Mouse (Mus musculus): ENCODE measurements around the gene Hs3st5. TPM values are rescaled to one million over a fixed set of nuclear protein-coding genes. Genes with fewer than 3 reads are reported as not detected.

Gene Hs3st5
- polyA plus RNA-seq, 1 experiment: 4.4 TPM

- H3K27ac ChIP-seq (ENCODE audit: insufficient read depth, low read length): no peak overlapping the region
- H3K4me3 ChIP-seq (ENCODE audit: insufficient read depth, low read length): no peak overlapping the region
- no peaks in the 10 kb centered on the region for H3K4me1 ChIP-seq (ENCODE audit: control insufficient read depth, insufficient read depth, low read length)
- TF ChIP-seq CTCF (IDR thresholded peaks at IDR 0.05; ENCODE audit: extremely low read depth, insufficient read depth, low read length): no peak
- no peak for TF ChIP-seq POLR2A (IDR thresholded peaks at IDR 0.05; ENCODE audit: extremely low read depth, insufficient read depth, low read length)
These were observed 268.3 kb downstream of the Hs3st5 start for GRCm38 (mm10) chr10:36774898-36775297.

DNA sequence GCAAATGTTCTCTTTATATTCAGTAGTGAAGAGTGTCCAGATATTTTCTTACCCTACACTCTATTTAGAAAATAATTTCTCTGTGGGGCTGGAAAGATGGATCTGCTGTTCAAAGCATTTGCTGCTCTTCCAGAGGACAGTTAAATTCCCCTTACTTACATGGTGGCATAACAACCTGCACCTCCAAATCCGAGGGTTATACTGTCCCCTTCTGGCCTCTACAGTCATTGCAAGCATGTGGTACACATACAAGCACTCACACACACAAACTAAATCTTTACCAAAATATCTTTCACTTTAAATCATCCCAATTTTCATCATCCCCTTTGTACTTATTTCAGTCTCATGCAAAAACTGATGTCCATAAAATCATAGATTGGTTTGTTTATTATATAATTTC, 275.0 kb downstream of the Hs3st5 start:
- TF ChIP-seq POLR2A (IDR thresholded peaks at IDR 0.05; ENCODE audit: extremely low read depth, insufficient read depth, low read length): no peak
- TF ChIP-seq CTCF (IDR thresholded peaks at IDR 0.05; ENCODE audit: extremely low read depth, insufficient read depth, low read length): no peak
- H3K4me3 ChIP-seq (ENCODE audit: insufficient read depth, low read length): no peak overlapping the region
- H3K4me1 ChIP-seq (ENCODE audit: control insufficient read depth, insufficient read depth, low read length): no peaks in the 10 kb centered on the region
- H3K27ac ChIP-seq (ENCODE audit: insufficient read depth, low read length): no peak overlapping the region

DNA sequence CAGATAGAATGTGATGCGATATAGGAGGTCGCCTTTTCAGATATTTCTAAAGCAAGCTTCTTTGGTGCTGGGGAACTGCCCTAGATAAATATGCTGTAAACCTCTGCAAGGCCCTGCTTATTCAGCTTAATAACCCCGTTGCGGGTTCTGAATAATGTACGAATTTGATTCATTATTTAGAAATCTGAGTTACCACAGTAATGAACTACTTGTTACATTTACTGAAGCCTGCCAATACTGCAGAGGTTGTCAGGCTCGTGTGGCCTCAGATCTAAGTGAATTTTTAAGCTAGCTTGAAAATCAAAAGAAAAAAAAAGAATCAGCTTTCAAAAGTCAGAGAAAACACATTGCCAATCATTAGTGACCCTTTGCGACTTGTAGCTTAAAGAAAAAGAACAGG, 280.4 kb downstream of the Hs3st5 start:
- Histone ChIP-seq H3K27ac (ENCODE audit: insufficient read depth, low read length) (no peak overlapping the region), H3K4me3 (ENCODE audit: insufficient read depth, low read length) (no peak overlapping the region), H3K4me1 (ENCODE audit: control insufficient read depth, insufficient read depth, low read length) (no peaks in the 10 kb centered on the region; the same call in 1 of the 2 replicates)
- TF ChIP-seq CTCF (IDR thresholded peaks at IDR 0.05; ENCODE audit: extremely low read depth, insufficient read depth, low read length) (no peak), POLR2A (IDR thresholded peaks at IDR 0.05; ENCODE audit: extremely low read depth, insufficient read depth, low read length) (no peak)

- Histone ChIP-seq H3K27ac (ENCODE audit: insufficient read depth, low read length) (no peak overlapping the region), H3K4me3 (ENCODE audit: insufficient read depth, low read length) (no peak overlapping the region), H3K4me1 (ENCODE audit: control insufficient read depth, insufficient read depth, low read length) (no peaks in the 10 kb centered on the region; the same call in 1 of the 2 replicates)
- TF ChIP-seq CTCF (IDR thresholded peaks at IDR 0.05; ENCODE audit: extremely low read depth, insufficient read depth, low read length): no peak
- no peak for TF ChIP-seq POLR2A (IDR thresholded peaks at IDR 0.05; ENCODE audit: extremely low read depth, insufficient read depth, low read length)
These were observed 285.2 kb downstream of the Hs3st5 start for GRCm38 (mm10) chr10:36791771-36792170.

DNA sequence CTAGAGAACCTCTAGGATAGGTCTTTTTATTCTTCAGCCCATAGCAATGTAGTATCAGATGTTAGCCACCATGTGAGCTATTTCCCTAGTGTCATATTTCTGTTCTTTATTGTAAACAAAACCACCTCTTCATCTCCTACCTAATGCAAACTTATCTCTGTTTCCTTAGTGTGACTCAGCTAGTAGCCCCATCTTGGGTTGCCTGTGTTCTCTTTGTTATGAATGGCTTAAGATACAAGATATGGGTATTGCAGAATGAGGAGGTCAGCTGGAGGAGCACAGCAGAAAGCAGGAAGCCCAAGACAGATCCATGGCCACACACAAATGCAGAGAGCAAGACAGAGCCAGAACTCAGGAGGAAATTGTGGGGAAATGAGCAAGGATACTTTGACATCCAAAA, 288.7 kb downstream of the Hs3st5 start:
- Histone ChIP-seq H3K4me1 (ENCODE audit: control insufficient read depth, insufficient read depth, low read length) (no peaks in the 10 kb centered on the region; the same call in 1 of the 2 replicates), H3K4me3 (ENCODE audit: insufficient read depth, low read length) (no peak overlapping the region), H3K27ac (ENCODE audit: insufficient read depth, low read length) (no peak overlapping the region)
- TF ChIP-seq POLR2A (IDR thresholded peaks at IDR 0.05; ENCODE audit: extremely low read depth, insufficient read depth, low read length) (no peak), CTCF (IDR thresholded peaks at IDR 0.05; ENCODE audit: extremely low read depth, insufficient read depth, low read length) (no peak)

DNA sequence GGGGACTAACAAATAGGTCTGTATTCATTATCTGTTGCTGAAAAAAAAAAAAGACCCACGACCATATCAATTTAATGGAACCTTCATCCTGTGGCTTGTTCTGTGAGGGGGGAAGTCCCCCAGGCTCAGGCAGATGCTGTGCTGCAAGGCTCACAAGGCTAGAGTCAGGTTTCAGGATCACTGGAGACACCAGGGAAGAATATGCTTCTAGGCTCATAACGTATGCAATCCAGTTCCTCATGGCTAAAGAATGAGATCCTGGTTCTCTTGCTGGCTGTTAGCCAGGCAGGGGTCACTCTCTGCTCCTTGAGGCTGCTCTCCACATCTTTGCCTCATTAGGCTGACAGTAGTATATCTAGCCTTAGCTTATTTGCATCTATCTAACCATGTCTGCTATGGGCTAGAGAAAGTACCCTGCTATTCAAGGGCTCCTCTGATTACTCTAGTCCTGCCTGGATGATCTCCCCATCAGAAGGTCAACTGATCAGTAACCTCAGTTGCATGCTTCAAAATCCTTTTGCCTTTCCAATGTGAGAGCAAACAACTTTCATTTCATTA, 294.4 kb downstream of the Hs3st5 start:
- Histone ChIP-seq H3K4me1 (ENCODE audit: control insufficient read depth, insufficient read depth, low read length) (no peaks in the 10 kb centered on the region), H3K4me3 (ENCODE audit: insufficient read depth, low read length) (no peak overlapping the region), H3K27ac (ENCODE audit: insufficient read depth, low read length) (no peak overlapping the region)
- TF ChIP-seq POLR2A (IDR thresholded peaks at IDR 0.05; ENCODE audit: extremely low read depth, insufficient read depth, low read length) (no peak), CTCF (IDR thresholded peaks at IDR 0.05; ENCODE audit: extremely low read depth, insufficient read depth, low read length) (no peak)

DNA sequence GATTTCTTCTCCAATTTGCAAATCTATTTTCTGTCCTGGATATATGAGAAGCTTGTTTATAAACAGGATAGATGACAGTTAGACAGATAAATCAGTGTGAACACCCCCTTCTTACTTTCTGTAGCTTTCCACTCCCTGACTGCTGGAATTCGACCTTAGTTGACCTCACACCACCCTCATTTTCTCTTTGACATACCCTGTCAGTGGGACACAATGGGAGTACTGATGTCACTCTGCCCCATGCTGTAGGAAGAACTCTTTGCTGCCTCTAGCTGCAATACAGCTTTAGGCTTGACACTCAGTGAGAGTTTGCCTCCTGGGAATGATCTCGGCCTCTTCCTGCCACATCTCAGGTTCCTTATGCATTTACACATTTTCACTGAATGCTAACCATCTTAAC, 297.1 kb downstream of the Hs3st5 start:
- Histone ChIP-seq H3K4me3 (ENCODE audit: insufficient read depth, low read length) (no peak overlapping the region), H3K27ac (ENCODE audit: insufficient read depth, low read length) (no peak overlapping the region), H3K4me1 (ENCODE audit: control insufficient read depth, insufficient read depth, low read length) (no peaks in the 10 kb centered on the region)
- no peak for TF ChIP-seq CTCF (IDR thresholded peaks at IDR 0.05; ENCODE audit: extremely low read depth, insufficient read depth, low read length)
- TF ChIP-seq POLR2A (IDR thresholded peaks at IDR 0.05; ENCODE audit: extremely low read depth, insufficient read depth, low read length): no peak

- Histone ChIP-seq H3K4me3 (ENCODE audit: insufficient read depth, low read length) (no peak overlapping the region), H3K4me1 (ENCODE audit: control insufficient read depth, insufficient read depth, low read length) (no peaks in the 10 kb centered on the region), H3K27ac (ENCODE audit: insufficient read depth, low read length) (no peak overlapping the region)
- no peak for TF ChIP-seq POLR2A (IDR thresholded peaks at IDR 0.05; ENCODE audit: extremely low read depth, insufficient read depth, low read length)
- no peak for TF ChIP-seq CTCF (IDR thresholded peaks at IDR 0.05; ENCODE audit: extremely low read depth, insufficient read depth, low read length)
These were observed 298.7 kb downstream of the Hs3st5 start for GRCm38 (mm10) chr10:36805265-36805664.

- Histone ChIP-seq H3K4me3 (ENCODE audit: insufficient read depth, low read length) (no peak overlapping the region), H3K27ac (ENCODE audit: insufficient read depth, low read length) (no peak overlapping the region), H3K4me1 (ENCODE audit: control insufficient read depth, insufficient read depth, low read length) (no peaks in the 10 kb centered on the region)
- TF ChIP-seq POLR2A (IDR thresholded peaks at IDR 0.05; ENCODE audit: extremely low read depth, insufficient read depth, low read length): no peak
- TF ChIP-seq CTCF (IDR thresholded peaks at IDR 0.05; ENCODE audit: extremely low read depth, insufficient read depth, low read length): no peak
These were observed 299.2 kb downstream of the Hs3st5 start for GRCm38 (mm10) chr10:36805788-36806187.

- no peak for TF ChIP-seq CTCF (IDR thresholded peaks at IDR 0.05; ENCODE audit: extremely low read depth, insufficient read depth, low read length)
- no peak for TF ChIP-seq POLR2A (IDR thresholded peaks at IDR 0.05; ENCODE audit: extremely low read depth, insufficient read depth, low read length)
- Histone ChIP-seq H3K27ac (ENCODE audit: insufficient read depth, low read length) (no peak overlapping the region), H3K4me3 (ENCODE audit: insufficient read depth, low read length) (no peak overlapping the region), H3K4me1 (ENCODE audit: control insufficient read depth, insufficient read depth, low read length) (no peaks in the 10 kb centered on the region)
These were observed 300.4 kb downstream of the Hs3st5 start for GRCm38 (mm10) chr10:36807007-36807406.

Measured in cortical plate, adult 2 months (tissue).